Mouse (Mus musculus) lung, adult 2 months (tissue): ENCODE data around the gene Pafah1b2.

Source experiments
- CTCF ChIP-seq: fragments of 200-500 bp; IDR thresholded peaks from 2 replicates; pipeline ENCODE4 v1.5.1; 2011; ENCODE audit warnings: mild to moderate bottlenecking, low read length, control low read depth; ENCODE audit not compliant: insufficient read depth
- POLR2A ChIP-seq: fragments of 200-500 bp; IDR thresholded peaks from 2 replicates; pipeline ENCODE4 v1.6.1; 2011; ENCODE audit warnings: low read depth, mild to moderate bottlenecking, control low read depth, low read length, borderline replicate concordance; ENCODE audit errors: extremely low read depth

- no peak for TF ChIP-seq CTCF
- no peak for TF ChIP-seq POLR2A
These were observed 11.1 kb upstream of the Pafah1b2 start for GRCm38 (mm10) chr9:46023591-46023990.
